Comparison of ENCODE assay signal across 9 mouse cellular contexts in the genomic region with DNA sequence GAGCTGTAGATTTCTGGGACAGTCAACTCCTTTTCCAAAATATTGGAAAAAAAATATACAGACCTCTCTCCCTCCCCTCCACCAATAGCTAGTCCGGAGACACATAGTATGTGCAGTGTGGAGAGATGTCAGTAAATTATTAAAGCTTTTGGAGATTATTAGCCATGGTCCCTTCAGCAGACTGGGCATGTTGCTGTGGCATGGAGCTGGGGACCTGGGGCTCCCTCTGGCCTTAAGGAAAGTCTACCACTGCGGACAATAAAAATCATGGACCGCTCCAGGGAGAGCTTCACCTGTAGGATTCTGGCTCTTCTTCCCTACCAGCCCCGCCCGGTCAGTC. TPM values are rescaled to one million over a fixed set of nuclear protein-coding genes. Genes with fewer than 3 reads are reported as not detected.
DNase-seq lines count a peak whose midpoint lies in the region; ATAC-seq and TF ChIP-seq lines count a peak whose summit lies in the region.
"Had no signal": no experiment of that assay in that cellular context is flagged by ENCODE, and none has a peak within 500 bp of the region (broad histone marks: within the 10 kb centered on the region; RNA-seq: fewer than 3 reads in every experiment).

No protein-coding gene starts in this region.

- TF ChIP-seq CTCF in heart, adult 2 months (IDR thresholded peaks at IDR 0.05), result no peak
- no peak for TF ChIP-seq CTCF in ES-Bruce4 (IDR thresholded peaks at IDR 0.05; ENCODE audit: low read depth, low read length)
- TF ChIP-seq CTCF in layer of hippocampus, adult 2 months (conservative IDR thresholded peaks at IDR 0.05), result no peak

- ATAC-seq in heart, embryonic 11.5 days (replicated peaks; ENCODE audit: insufficient number of reproducible peaks, low FRiP score, low TSS enrichment), result no peak
- ATAC-seq in hindbrain, embryonic 15.5 days (ENCODE audit: low FRiP score, low read depth), result no peak
- ATAC-seq in midbrain, embryonic 11.5 days (ENCODE audit: low FRiP score), result peak; percentile 19; the same call in 1 of the 2 replicates
- no peak for ATAC-seq in megakaryocyte progenitor cell, adult 5-6 weeks (replicated peaks; ENCODE audit: poor library complexity)

- WGBS in heart, embryonic 11.5 days (ENCODE audit: insufficient replicate concordance), result 17% methylated on average over 5 of the region's 5 CpGs
- 21% methylated on average over 5 of the region's 5 CpGs for WGBS in heart, adult 2 months
- WGBS in hindbrain, embryonic 15.5 days, result 13% methylated on average over 5 of the region's 5 CpGs
- 15% methylated on average over 5 of the region's 5 CpGs for WGBS in midbrain, embryonic 11.5 days

- TF ChIP-seq EP300 in heart, adult 2 months (IDR thresholded peaks at IDR 0.05; ENCODE audit: insufficient read depth, low read depth, low read length), result no peak
- no peak for TF ChIP-seq EP300 in ES-Bruce4 (IDR thresholded peaks at IDR 0.05; ENCODE audit: insufficient read depth, low read depth, low read length)

- TF ChIP-seq POLR2A in heart, adult 2 months (IDR thresholded peaks at IDR 0.05; ENCODE audit: insufficient read depth, low read depth, low read length), result no peak
- TF ChIP-seq POLR2A in ES-Bruce4 (IDR thresholded peaks at IDR 0.05; ENCODE audit: insufficient read depth, low read length), result no peak

- no peaks in the 10 kb centered on the region for H3K9me3 ChIP-seq in heart, embryonic 11.5 days (replicated peaks; ENCODE audit: control insufficient read depth, low read length)
- no peaks in the 10 kb centered on the region for H3K9me3 ChIP-seq in ES-Bruce4 (replicated peaks; ENCODE audit: control insufficient read depth, insufficient read depth, low read length, poor library complexity, severe bottlenecking)
- H3K9me3 ChIP-seq in hindbrain, embryonic 15.5 days, result no peaks in the 10 kb centered on the region
- H3K9me3 ChIP-seq in midbrain, embryonic 11.5 days (ENCODE audit: control insufficient read depth, low read length), result no peaks in the 10 kb centered on the region

- peaks cover 84% of the 10 kb centered on the region for H3K27me3 ChIP-seq in heart, embryonic 11.5 days (ENCODE audit: control insufficient read depth, insufficient read depth, low read length)
- peaks cover 12% of the 10 kb centered on the region; the same call in 1 of the 2 replicates for H3K27me3 ChIP-seq in heart, adult 2 months (ENCODE audit: control insufficient read depth, insufficient read depth, low read length)
- no peaks in the 10 kb centered on the region for H3K27me3 ChIP-seq in ES-Bruce4 (ENCODE audit: control insufficient read depth, insufficient read depth, low read length, poor library complexity, severe bottlenecking)
- peaks cover 65% of the 10 kb centered on the region for H3K27me3 ChIP-seq in hindbrain, embryonic 15.5 days
- H3K27me3 ChIP-seq in midbrain, embryonic 11.5 days (ENCODE audit: control insufficient read depth, insufficient read depth, low read length), result peaks cover 43% of the 10 kb centered on the region

- no peak for DNase-seq in heart, adult 2 months
- no peak for DNase-seq in midbrain, embryonic 11.5 days (ENCODE audit: low spot score, missing footprints)
- no peak for DNase-seq in cerebellum, postnatal 14 days
- no peak for DNase-seq in layer of hippocampus, adult 2 months (ENCODE audit: low spot score in 2 of 2)
- DNase-seq: cerebellum, adult 11 months had no signal

- no peak overlapping the region for H3K9ac ChIP-seq in heart, embryonic 11.5 days (ENCODE audit: low read depth, low read length)
- H3K9ac ChIP-seq in heart, adult 2 months (ENCODE audit: low read depth, low read length), result no peak overlapping the region
- peak overlapping the region; percentile 17; the same call in 1 of the 2 replicates for H3K9ac ChIP-seq in ES-Bruce4 (ENCODE audit: low read depth, poor library complexity, severe bottlenecking)
- H3K9ac ChIP-seq in hindbrain, embryonic 15.5 days, result peak overlapping the region; percentile 52
- no peak overlapping the region for H3K9ac ChIP-seq in midbrain, embryonic 11.5 days (ENCODE audit: low read length)

- H3K4me2 ChIP-seq in heart, embryonic 11.5 days, result peak overlapping the region; percentile 76
- peak overlapping the region; percentile 99 for H3K4me2 ChIP-seq in hindbrain, embryonic 15.5 days
- peak overlapping the region; percentile 84 for H3K4me2 ChIP-seq in midbrain, embryonic 11.5 days

- H3K36me3 ChIP-seq in heart, embryonic 11.5 days (ENCODE audit: control insufficient read depth, insufficient read depth, low read length), result no peaks in the 10 kb centered on the region
- no peaks in the 10 kb centered on the region for H3K36me3 ChIP-seq in heart, adult 2 months (ENCODE audit: control insufficient read depth, insufficient read depth, low read length)
- no peaks in the 10 kb centered on the region for H3K36me3 ChIP-seq in ES-Bruce4 (ENCODE audit: control insufficient read depth, insufficient read depth, low read length, poor library complexity, severe bottlenecking)
- no peaks in the 10 kb centered on the region for H3K36me3 ChIP-seq in hindbrain, embryonic 15.5 days
- no peaks in the 10 kb centered on the region for H3K36me3 ChIP-seq in midbrain, embryonic 11.5 days (ENCODE audit: control insufficient read depth, insufficient read depth, low read length)

- peaks cover 8% of the 10 kb centered on the region for H3K4me1 ChIP-seq in heart, embryonic 11.5 days (ENCODE audit: control insufficient read depth, insufficient read depth, low read length)
- no peaks in the 10 kb centered on the region for H3K4me1 ChIP-seq in heart, adult 2 months (ENCODE audit: control insufficient read depth, insufficient read depth, low read length)
- no peaks in the 10 kb centered on the region for H3K4me1 ChIP-seq in ES-Bruce4 (ENCODE audit: control insufficient read depth, insufficient read depth, low read length)
- peaks cover 21% of the 10 kb centered on the region for H3K4me1 ChIP-seq in hindbrain, embryonic 15.5 days (replicated peaks)
- H3K4me1 ChIP-seq in midbrain, embryonic 11.5 days (ENCODE audit: control insufficient read depth, insufficient read depth, low read length), result peaks cover 6% of the 10 kb centered on the region; the same call in 1 of the 2 replicates

- H3K27ac ChIP-seq in heart, embryonic 11.5 days (ENCODE audit: low read depth, low read length), result no peak overlapping the region
- H3K27ac ChIP-seq in heart, adult 2 months, result no peak overlapping the region
- no peak overlapping the region for H3K27ac ChIP-seq in ES-Bruce4 (ENCODE audit: insufficient read depth, low read length)
- H3K27ac ChIP-seq in hindbrain, embryonic 15.5 days (replicated peaks), result no peak overlapping the region
- H3K27ac ChIP-seq in midbrain, embryonic 11.5 days (ENCODE audit: low read depth, low read length), result no peak overlapping the region
- H3K27ac ChIP-seq in layer of hippocampus, adult 2 months, result no peak overlapping the region

- H3K4me3 ChIP-seq in heart, embryonic 11.5 days (ENCODE audit: low read depth, low read length), result peak overlapping the region; percentile 51
- H3K4me3 ChIP-seq in heart, adult 2 months, result no peak overlapping the region
- H3K4me3 ChIP-seq in ES-Bruce4 (ENCODE audit: low read depth, low read length), result peak overlapping the region; percentile 73
- peak overlapping the region; percentile 59 for H3K4me3 ChIP-seq in hindbrain, embryonic 15.5 days
- peak overlapping the region; percentile 36; the same call in 1 of the 2 replicates for H3K4me3 ChIP-seq in midbrain, embryonic 11.5 days (ENCODE audit: low read depth, low read length)
- H3K4me3 ChIP-seq in layer of hippocampus, adult 2 months, result no peak overlapping the region

- H3K79me2 ChIP-seq in heart, adult 2 months (replicated peaks; ENCODE audit: control insufficient read depth, insufficient read depth, low read length), result no peaks in the 10 kb centered on the region

- intact Hi-C loops in heart, adult 2 months (cut with DNase I), result no loop called here

RNA-seq across cellular contexts. Expression of gene Shank2, which starts 24.3 kb away (rescaled TPM):
- 0.20 and 0.40 TPM in 2 replicates for polyA plus RNA-seq in heart, embryonic 11.5 days (2014; fragmentation: Nextera tagmentation; extraction: Ambion mirVana)
- total RNA-seq in heart, adult 2 months (2021), result under 1 TPM; 0.31 to 0.41 TPM
- 0.15 and 0.55 TPM in 2 replicates for polyA plus RNA-seq in heart, adult 2 months (2012; rRNA removed)
- 0.61 and 0.72 TPM in 2 replicates for polyA plus RNA-seq in ES-Bruce4 (2011; ENCODE audit: insufficient read depth, insufficient read length, low read depth, missing spikeins)
- 8.8 and 10.2 TPM in 2 replicates for polyA plus RNA-seq in hindbrain, embryonic 15.5 days (2015; fragmentation: Nextera tagmentation; extraction: Ambion mirVana)
- polyA plus RNA-seq in midbrain, embryonic 11.5 days (2014; fragmentation: Nextera tagmentation; extraction: Ambion mirVana), result 2.2 and 2.5 TPM in 2 replicates
- total RNA-seq in megakaryocyte progenitor cell, adult 5-6 weeks (2015), result not detected in 2 replicates
- not detected in 2 replicates for total RNA-seq in megakaryocyte progenitor cell, adult 5-6 weeks (2017)
- total RNA-seq in layer of hippocampus, adult 2 months (2021), result 100 to 1,000 TPM; 133 to 138 TPM

Comparison
In these comparisons a context has a peak if more than half of its experiments do, and no peak if none do; other contexts are left out.
1. H3K4me3 ChIP-seq: peak in heart, embryonic 11.5 days (single experiment), ES-Bruce4 (single experiment), hindbrain, embryonic 15.5 days (single experiment) and midbrain, embryonic 11.5 days (single experiment); none in heart, adult 2 months (single experiment) and layer of hippocampus, adult 2 months (single experiment).
2. H3K9ac ChIP-seq: peak in ES-Bruce4 (single experiment) and hindbrain, embryonic 15.5 days (single experiment); none in heart, embryonic 11.5 days (single experiment), heart, adult 2 months (single experiment) and midbrain, embryonic 11.5 days (single experiment).
3. Peak in every context shown above with its lines, with median percentiles within 50 percentile points of each other: H3K4me2 ChIP-seq.